Mouse (Mus musculus): ENCODE data around the gene Gm5269. TPM values are rescaled to one million over a fixed set of nuclear protein-coding genes. Genes with fewer than 3 reads are reported as not detected.

The Gm5269 gene
- polyA plus RNA-seq, 1 experiment from 2014 or later = not detected

DNA sequence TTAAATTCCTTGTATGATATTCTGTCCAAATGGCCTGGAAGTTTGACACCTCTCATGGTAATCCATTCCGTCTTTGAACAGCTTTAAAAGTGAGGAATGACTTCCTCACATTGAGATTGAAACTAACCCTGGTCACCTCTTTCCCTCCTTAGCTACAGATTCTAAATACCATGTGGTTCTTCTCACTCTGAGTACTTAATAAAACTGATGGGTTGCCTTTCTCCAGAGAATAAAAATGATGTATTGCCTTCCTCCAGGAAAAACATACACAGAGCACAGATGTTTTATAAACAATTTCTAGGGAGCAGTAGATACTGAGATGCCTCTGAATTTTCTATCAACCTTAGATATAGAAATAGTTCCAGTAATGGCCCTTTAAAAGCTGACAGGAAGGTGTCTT, 22.0 kb downstream of the Gm5269 start:
- ATAC-seq (ENCODE audit: low FRiP score) = no peak
- H3K4me1 ChIP-seq (ENCODE audit: control insufficient read depth, insufficient read depth, low read length) = no peaks in the 10 kb centered on the region
- DNase-seq (ENCODE audit: low spot score, missing footprints) = no peak
- H3K27ac ChIP-seq (ENCODE audit: low read depth, low read length) = no peak overlapping the region
- H3K36me3 ChIP-seq (ENCODE audit: control insufficient read depth, insufficient read depth, low read length) = no peaks in the 10 kb centered on the region
- no peak overlapping the region for H3K4me3 ChIP-seq (ENCODE audit: low read depth, low read length)
- 83% methylated on average over 1 of the region's 1 CpGs for WGBS
- H3K9ac ChIP-seq (ENCODE audit: low read length) = no peak overlapping the region
- H3K4me2 ChIP-seq = no peak overlapping the region
- H3K27me3 ChIP-seq (ENCODE audit: control insufficient read depth, insufficient read depth, low read length) = no peaks in the 10 kb centered on the region
- H3K9me3 ChIP-seq (ENCODE audit: control insufficient read depth, low read length) = no peaks in the 10 kb centered on the region; the same call in 1 of the 2 replicates

DNA sequence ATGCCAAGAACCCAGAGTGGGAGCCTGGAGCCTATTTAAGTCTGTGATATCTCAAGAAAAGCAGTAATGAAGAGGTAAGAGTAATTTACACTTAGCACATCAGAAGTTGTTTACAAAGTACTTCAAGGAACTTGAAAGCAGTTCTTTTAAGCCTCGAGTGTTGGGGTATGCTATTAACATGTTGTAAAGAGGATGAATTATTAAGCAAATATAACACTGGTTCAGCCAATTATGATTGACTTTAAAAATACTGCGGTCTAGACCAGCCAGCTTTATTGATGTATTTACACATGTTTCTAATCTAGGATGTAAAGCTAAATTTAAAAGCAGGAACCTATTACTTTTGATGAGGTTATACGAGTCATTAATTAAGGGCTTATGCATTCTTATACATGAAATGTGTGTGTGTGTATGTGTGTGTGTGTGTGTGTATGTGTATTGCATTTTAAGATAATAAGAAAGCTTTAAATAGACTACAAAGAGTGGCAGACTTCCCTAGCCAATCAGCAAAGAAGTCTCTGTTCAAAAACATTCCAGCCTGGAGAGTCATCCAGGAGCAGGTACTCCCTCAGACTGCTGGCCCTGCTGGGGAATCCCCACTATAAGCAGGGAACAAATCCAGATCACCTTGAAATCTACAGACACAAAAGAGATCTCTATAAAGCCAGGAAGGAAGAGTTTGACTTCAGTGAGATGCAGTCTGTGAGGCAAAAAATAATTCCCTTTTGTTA, 23.6 kb downstream of the Gm5269 start:
- Histone ChIP-seq H3K9ac (ENCODE audit: low read length) (no peak overlapping the region), H3K4me2 (no peak overlapping the region), H3K9me3 (ENCODE audit: control insufficient read depth, low read length) (no peaks in the 10 kb centered on the region; the same call in 1 of the 2 replicates), H3K27me3 (ENCODE audit: control insufficient read depth, insufficient read depth, low read length) (no peaks in the 10 kb centered on the region), H3K4me1 (ENCODE audit: control insufficient read depth, insufficient read depth, low read length) (no peaks in the 10 kb centered on the region), H3K36me3 (ENCODE audit: control insufficient read depth, insufficient read depth, low read length) (no peaks in the 10 kb centered on the region), H3K27ac (ENCODE audit: low read depth, low read length) (no peak overlapping the region), H3K4me3 (ENCODE audit: low read depth, low read length) (no peak overlapping the region)
- DNase-seq (ENCODE audit: low spot score, missing footprints) = no peak
- no peak for ATAC-seq (ENCODE audit: low FRiP score)
- WGBS = 76% methylated on average over 3 of the region's 3 CpGs

DNA sequence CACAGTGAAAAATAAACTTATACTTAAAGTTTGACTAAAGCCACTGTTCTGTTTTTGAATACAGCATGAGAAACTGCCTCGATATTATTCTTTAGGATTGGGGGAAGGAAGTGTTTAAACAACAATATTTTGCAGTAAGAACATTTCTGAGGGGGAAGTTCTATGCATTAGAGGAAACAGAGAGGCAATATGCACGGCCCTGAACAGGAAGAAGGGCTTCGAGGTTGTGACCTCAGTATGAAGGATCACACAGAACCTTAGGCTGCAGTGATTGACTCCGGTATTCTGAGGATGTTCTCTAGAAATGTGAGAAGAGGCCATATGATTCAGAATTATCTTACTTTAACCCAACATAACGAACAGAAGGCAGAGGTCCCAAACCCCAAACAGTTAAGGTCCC, 24.3 kb downstream of the Gm5269 start:
- H3K4me2 ChIP-seq = no peak overlapping the region

DNA sequence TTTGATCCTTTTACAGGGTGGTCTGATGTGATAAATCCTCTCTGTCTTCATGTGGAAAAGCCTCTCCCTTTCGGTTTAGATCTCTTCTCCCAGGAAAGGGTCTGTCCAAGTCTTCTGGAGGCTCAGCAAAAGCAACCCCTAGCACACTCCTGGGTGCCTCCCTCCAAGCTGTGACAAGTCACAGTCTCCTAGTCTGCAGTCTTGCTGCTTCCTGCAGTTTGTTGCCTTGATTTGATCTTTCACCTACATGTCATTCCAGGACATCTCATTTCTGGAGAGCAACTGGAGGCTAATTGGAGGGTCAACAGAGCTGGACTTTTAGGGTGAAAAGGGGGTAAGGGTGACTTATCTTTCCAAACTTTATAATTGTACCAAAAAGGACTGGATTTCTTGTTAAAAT, 24.8 kb downstream of the Gm5269 start:
- no peak for DNase-seq (ENCODE audit: low spot score, missing footprints)

More for the DNA sequence above, 24.3 kb downstream of the Gm5269 start:
- no peaks in the 10 kb centered on the region for H3K36me3 ChIP-seq (ENCODE audit: control insufficient read depth, insufficient read depth, low read length)
- ATAC-seq (ENCODE audit: low FRiP score) = no peak
- DNase-seq (ENCODE audit: low spot score, missing footprints) = no peak
- no peak overlapping the region for H3K9ac ChIP-seq (ENCODE audit: low read length)
- H3K4me1 ChIP-seq (ENCODE audit: control insufficient read depth, insufficient read depth, low read length) = no peaks in the 10 kb centered on the region
- 83% methylated on average over 5 of the region's 5 CpGs for WGBS
- no peak overlapping the region for H3K27ac ChIP-seq (ENCODE audit: low read depth, low read length)
- H3K4me3 ChIP-seq (ENCODE audit: low read depth, low read length) = no peak overlapping the region
- H3K27me3 ChIP-seq (ENCODE audit: control insufficient read depth, insufficient read depth, low read length) = no peaks in the 10 kb centered on the region
- no peaks in the 10 kb centered on the region; the same call in 1 of the 2 replicates for H3K9me3 ChIP-seq (ENCODE audit: control insufficient read depth, low read length)

DNA sequence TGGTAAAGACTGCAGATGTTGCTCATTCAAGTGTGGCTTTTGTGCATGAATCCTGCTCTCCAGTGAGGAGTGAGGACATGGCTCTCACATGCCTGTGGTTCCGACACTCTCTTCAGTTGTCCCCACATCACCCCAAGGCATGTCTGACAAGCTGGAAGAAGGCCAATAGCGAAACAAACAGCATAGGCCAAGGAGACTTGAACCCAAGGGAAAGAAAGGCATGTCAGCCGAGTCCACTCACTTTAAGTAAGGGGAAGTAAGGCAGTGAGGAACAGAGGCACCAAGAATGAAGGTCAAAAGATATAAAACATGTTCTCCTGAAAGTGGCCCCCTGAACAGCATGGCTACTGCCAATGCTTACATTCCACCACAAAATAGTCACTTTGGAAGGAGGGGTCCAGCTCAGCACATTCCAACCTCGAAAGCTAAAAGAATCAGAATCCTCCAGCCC, 25.5 kb downstream of the Gm5269 start:
- H3K27ac ChIP-seq (ENCODE audit: low read depth, low read length) = no peak overlapping the region
- no peak for ATAC-seq (ENCODE audit: low FRiP score)

More for the DNA sequence above, 24.8 kb downstream of the Gm5269 start:
- no peak overlapping the region for H3K9ac ChIP-seq (ENCODE audit: low read length)
- ATAC-seq (ENCODE audit: low FRiP score) = no peak
- H3K4me3 ChIP-seq (ENCODE audit: low read depth, low read length) = no peak overlapping the region
- no peaks in the 10 kb centered on the region for H3K36me3 ChIP-seq (ENCODE audit: control insufficient read depth, insufficient read depth, low read length)
- H3K9me3 ChIP-seq (ENCODE audit: control insufficient read depth, low read length) = no peaks in the 10 kb centered on the region; the same call in 1 of the 2 replicates
- H3K4me2 ChIP-seq = no peak overlapping the region
- WGBS = 50% methylated on average over 1 of the region's 1 CpGs
- no peaks in the 10 kb centered on the region for H3K4me1 ChIP-seq (ENCODE audit: control insufficient read depth, insufficient read depth, low read length)
- no peaks in the 10 kb centered on the region for H3K27me3 ChIP-seq (ENCODE audit: control insufficient read depth, insufficient read depth, low read length)
- no peak overlapping the region for H3K27ac ChIP-seq (ENCODE audit: low read depth, low read length)

DNA sequence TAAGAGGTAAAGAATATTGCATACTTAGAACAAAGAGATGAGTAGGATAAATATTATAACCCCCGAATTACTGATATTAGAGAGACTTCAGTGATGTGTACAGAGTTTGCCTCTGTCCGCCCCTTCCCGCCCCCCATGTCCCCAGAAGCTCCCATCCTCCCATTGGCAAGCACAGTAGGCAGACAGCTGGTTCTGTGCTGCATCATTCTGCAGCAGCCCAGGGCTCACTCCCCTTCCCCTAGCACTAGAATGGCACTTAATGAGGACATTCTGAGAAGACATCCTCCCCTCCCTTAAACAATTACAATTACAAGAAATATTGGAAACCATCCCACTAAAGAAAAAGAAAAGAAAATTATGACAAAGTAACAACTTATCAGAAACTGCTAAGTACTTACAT, 26.4 kb downstream of the Gm5269 start:
- Histone ChIP-seq H3K4me1 (ENCODE audit: control insufficient read depth, insufficient read depth, low read length) (no peaks in the 10 kb centered on the region), H3K9ac (ENCODE audit: low read length) (no peak overlapping the region), H3K4me3 (ENCODE audit: low read depth, low read length) (no peak overlapping the region), H3K36me3 (ENCODE audit: control insufficient read depth, insufficient read depth, low read length) (no peaks in the 10 kb centered on the region), H3K9me3 (ENCODE audit: control insufficient read depth, low read length) (no peaks in the 10 kb centered on the region; the same call in 1 of the 2 replicates), H3K27ac (ENCODE audit: low read depth, low read length) (no peak overlapping the region), H3K27me3 (ENCODE audit: control insufficient read depth, insufficient read depth, low read length) (no peaks in the 10 kb centered on the region), H3K4me2 (no peak overlapping the region)
- DNase-seq (ENCODE audit: low spot score, missing footprints) (no peak), ATAC-seq (ENCODE audit: low FRiP score) (no peak)
- 97% methylated on average over 3 of the region's 3 CpGs for WGBS

More for the DNA sequence above, 25.5 kb downstream of the Gm5269 start:
- Histone ChIP-seq H3K9me3 (ENCODE audit: control insufficient read depth, low read length) (no peaks in the 10 kb centered on the region; the same call in 1 of the 2 replicates), H3K9ac (ENCODE audit: low read length) (no peak overlapping the region), H3K4me3 (ENCODE audit: low read depth, low read length) (no peak overlapping the region), H3K27me3 (ENCODE audit: control insufficient read depth, insufficient read depth, low read length) (no peaks in the 10 kb centered on the region), H3K4me2 (no peak overlapping the region), H3K4me1 (ENCODE audit: control insufficient read depth, insufficient read depth, low read length) (no peaks in the 10 kb centered on the region), H3K36me3 (ENCODE audit: control insufficient read depth, insufficient read depth, low read length) (no peaks in the 10 kb centered on the region)
- 72% methylated on average over 4 of the region's 4 CpGs for WGBS
- DNase-seq (ENCODE audit: low spot score, missing footprints) = no peak

DNA sequence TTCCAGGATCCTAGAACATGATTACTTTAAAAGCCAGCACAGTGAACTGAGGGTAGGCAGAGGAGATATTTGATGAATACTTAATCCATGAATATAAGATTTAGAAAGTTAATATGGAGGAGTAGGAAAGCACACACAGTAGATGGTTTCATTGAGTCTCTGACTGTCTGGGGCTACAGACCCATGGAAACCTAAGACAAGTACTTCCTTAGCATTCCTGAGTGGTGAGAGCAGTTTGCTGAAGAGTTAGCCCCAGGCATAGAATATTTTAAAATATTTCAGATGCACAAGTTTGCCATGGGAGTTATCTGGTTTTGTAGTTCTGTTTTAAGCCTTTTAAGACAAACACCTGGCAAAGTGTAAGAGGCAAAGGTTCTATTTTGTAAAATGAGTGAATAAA, 28.9 kb downstream of the Gm5269 start:
- H3K36me3 ChIP-seq (ENCODE audit: control insufficient read depth, insufficient read depth, low read length) = no peaks in the 10 kb centered on the region
- ATAC-seq (ENCODE audit: low FRiP score) (no peak), DNase-seq (ENCODE audit: low spot score, missing footprints) (no peak)
- H3K27ac ChIP-seq (ENCODE audit: low read depth, low read length) = no peak overlapping the region
- H3K4me3 ChIP-seq (ENCODE audit: low read depth, low read length) = no peak overlapping the region
- no peaks in the 10 kb centered on the region for H3K27me3 ChIP-seq (ENCODE audit: control insufficient read depth, insufficient read depth, low read length)
- no peaks in the 10 kb centered on the region; the same call in 1 of the 2 replicates for H3K9me3 ChIP-seq (ENCODE audit: control insufficient read depth, low read length)
- H3K4me1 ChIP-seq (ENCODE audit: control insufficient read depth, insufficient read depth, low read length) = no peaks in the 10 kb centered on the region
- H3K4me2 ChIP-seq = no peak overlapping the region
- H3K9ac ChIP-seq (ENCODE audit: low read length) = no peak overlapping the region

DNA sequence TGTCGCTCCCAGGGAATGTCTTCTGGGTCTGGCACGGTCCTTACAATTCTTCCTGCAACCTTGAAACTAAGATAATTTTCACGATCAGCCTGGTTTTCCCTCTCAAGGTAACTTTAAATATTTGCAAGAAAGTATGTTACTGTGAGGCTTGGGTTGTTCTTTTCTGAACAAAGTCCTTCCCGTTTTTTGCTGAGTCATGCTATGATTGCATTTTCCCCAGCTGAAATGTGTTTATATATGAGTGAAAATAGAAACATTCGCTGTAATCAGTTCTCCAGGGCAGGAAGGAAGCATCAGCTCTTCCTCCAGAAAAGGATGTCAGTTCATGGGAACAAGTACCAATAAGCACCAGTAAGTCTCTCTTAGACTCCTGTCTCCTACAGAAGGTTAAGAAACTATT, 29.7 kb downstream of the Gm5269 start:
- Histone ChIP-seq H3K27ac (ENCODE audit: low read depth, low read length) (no peak overlapping the region), H3K4me1 (ENCODE audit: control insufficient read depth, insufficient read depth, low read length) (no peaks in the 10 kb centered on the region), H3K9ac (ENCODE audit: low read length) (no peak overlapping the region), H3K9me3 (ENCODE audit: control insufficient read depth, low read length) (no peaks in the 10 kb centered on the region; the same call in 1 of the 2 replicates), H3K36me3 (ENCODE audit: control insufficient read depth, insufficient read depth, low read length) (no peaks in the 10 kb centered on the region), H3K4me3 (ENCODE audit: low read depth, low read length) (no peak overlapping the region), H3K27me3 (ENCODE audit: control insufficient read depth, insufficient read depth, low read length) (no peaks in the 10 kb centered on the region), H3K4me2 (no peak overlapping the region)
- ATAC-seq (ENCODE audit: low FRiP score) = no peak
- DNase-seq (ENCODE audit: low spot score, missing footprints) = no peak
- 71% methylated on average over 5 of the region's 5 CpGs for WGBS

DNA sequence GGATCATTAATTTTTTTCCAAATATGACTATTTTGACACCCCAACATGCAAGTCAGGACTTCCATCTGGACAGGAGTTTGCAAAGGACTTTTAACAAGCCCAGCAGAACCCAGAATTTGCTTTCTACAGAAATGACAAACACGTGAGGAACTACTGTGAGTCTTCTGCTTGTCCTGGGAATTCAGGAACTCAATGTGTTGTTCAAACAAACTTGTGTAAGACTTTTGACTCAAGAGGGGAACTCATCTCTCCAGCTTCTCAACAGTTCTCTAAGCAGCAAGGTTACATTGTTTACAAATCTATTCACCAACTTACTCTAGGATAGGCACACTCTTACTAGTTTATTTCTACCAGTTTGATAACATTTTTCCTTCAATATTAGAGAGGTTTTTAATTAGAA, 32.0 kb downstream of the Gm5269 start:
- Histone ChIP-seq H3K27me3 (ENCODE audit: control insufficient read depth, insufficient read depth, low read length) (no peaks in the 10 kb centered on the region), H3K27ac (ENCODE audit: low read depth, low read length) (no peak overlapping the region)
- 78% methylated on average over 1 of the region's 1 CpGs for WGBS

More for the DNA sequence above, 32.0 kb downstream of the Gm5269 start:
- DNase-seq (ENCODE audit: low spot score, missing footprints) (no peak), ATAC-seq (ENCODE audit: low FRiP score) (no peak)
- Histone ChIP-seq H3K4me2 (no peak overlapping the region), H3K9ac (ENCODE audit: low read length) (no peak overlapping the region), H3K36me3 (ENCODE audit: control insufficient read depth, insufficient read depth, low read length) (no peaks in the 10 kb centered on the region), H3K9me3 (ENCODE audit: control insufficient read depth, low read length) (no peaks in the 10 kb centered on the region; the same call in 1 of the 2 replicates), H3K4me1 (ENCODE audit: control insufficient read depth, insufficient read depth, low read length) (no peaks in the 10 kb centered on the region), H3K4me3 (ENCODE audit: low read depth, low read length) (no peak overlapping the region)

Measured in midbrain, embryonic 11.5 days (tissue).